Mouse (Mus musculus): ENCODE data around the gene Zfp790.

DNA sequence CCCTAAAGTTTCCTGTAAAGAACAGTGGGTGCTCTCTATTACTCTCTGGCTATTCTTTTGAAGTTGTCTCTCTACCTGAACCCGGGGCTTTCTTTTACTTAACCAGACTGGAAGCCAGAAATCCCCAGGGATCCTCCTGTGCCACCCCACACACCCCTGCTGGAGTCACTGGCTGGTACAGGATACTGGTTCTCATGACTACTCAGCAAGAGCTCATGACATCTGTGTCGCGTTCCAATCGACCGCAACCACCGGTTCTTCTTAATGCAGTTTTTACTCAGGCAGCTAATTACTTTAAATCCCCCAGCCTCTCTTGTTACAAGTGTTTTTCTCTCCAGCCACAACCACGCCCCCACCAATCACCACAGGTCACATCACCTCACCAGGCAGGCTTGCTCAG, 64.1 kb downstream of the Zfp790 start:
- TF ChIP-seq POLR2A (IDR thresholded peaks at IDR 0.05; ENCODE audit: insufficient read depth, low read depth, low read length) (no peak), CTCF (IDR thresholded peaks at IDR 0.05; ENCODE audit: insufficient read depth, low read depth, low read length) (no peak)

Measured in olfactory bulb, adult 2 months (tissue).